Mouse (Mus musculus): Measurements from ENCODE around the gene Taf6l. TPM values are rescaled to one million over a fixed set of nuclear protein-coding genes. Genes with fewer than 3 reads are reported as not detected.

Gene Taf6l
- 4.2 and 8.6 TPM in 2 replicates for polyA plus RNA-seq (2012; ENCODE audit: insufficient read depth, insufficient read length, missing spikeins)

GRCm38 (mm10) chr19:8786008-8786781 lies at the start of gene Taf6l:
TSS of gene Taf6l (minus strand) at chr19:8786417.
- Histone ChIP-seq H3K27ac (replicated peaks; ENCODE audit: low read depth, low read length) (no peak within 1 kb of the TSS), H3K4me3 (ENCODE audit: insufficient read depth, low read depth, low read length) (peak within 1 kb of the TSS; percentile 74), H3K4me1 (ENCODE audit: control insufficient read depth, insufficient read depth, insufficient read length, low read length) (peaks cover 7% of the 10 kb centered on the region; the same call in 1 of the 2 replicates)

- H3K4me3 ChIP-seq (ENCODE audit: insufficient read depth, low read depth, low read length) = no peak overlapping the region
- no peaks in the 10 kb centered on the region for H3K4me1 ChIP-seq (ENCODE audit: control insufficient read depth, insufficient read depth, insufficient read length, low read length)
- peak overlapping the region; percentile 45; the same call in 1 of the 2 replicates for H3K27ac ChIP-seq (replicated peaks; ENCODE audit: low read depth, low read length)
Observed at GRCm38 (mm10) chr19:8832971-8833370, 46.8 kb upstream of the Taf6l start.

- H3K27ac ChIP-seq (replicated peaks; ENCODE audit: low read depth, low read length) = no peak overlapping the region
- no peaks in the 10 kb centered on the region for H3K4me1 ChIP-seq (ENCODE audit: control insufficient read depth, insufficient read depth, insufficient read length, low read length)
- no peak overlapping the region for H3K4me3 ChIP-seq (ENCODE audit: insufficient read depth, low read depth, low read length)
Observed at GRCm38 (mm10) chr19:8831262-8831661, 45.0 kb upstream of the Taf6l start.

GRCm38 (mm10) chr19:8830664-8831063 lies 44.4 kb upstream of the Taf6l start:
- Histone ChIP-seq H3K4me3 (ENCODE audit: insufficient read depth, low read depth, low read length) (no peak overlapping the region), H3K4me1 (ENCODE audit: control insufficient read depth, insufficient read depth, insufficient read length, low read length) (no peaks in the 10 kb centered on the region), H3K27ac (replicated peaks; ENCODE audit: low read depth, low read length) (no peak overlapping the region)

- H3K27ac ChIP-seq (replicated peaks; ENCODE audit: low read depth, low read length) = no peak within 1 kb of the TSS
- H3K4me1 ChIP-seq (ENCODE audit: control insufficient read depth, insufficient read depth, insufficient read length, low read length) = no peaks in the 10 kb centered on the region
- no peak within 1 kb of the TSS for H3K4me3 ChIP-seq (ENCODE audit: insufficient read depth, low read depth, low read length)
Observed at GRCm38 (mm10) chr19:8829660-8830059, 43.4 kb upstream of the Taf6l start, which contains the start of gene AC129217.1. TSS of gene AC129217.1 (plus strand) at chr19:8829773.

- Histone ChIP-seq H3K27ac (replicated peaks; ENCODE audit: low read depth, low read length) (no peak overlapping the region), H3K4me3 (ENCODE audit: insufficient read depth, low read depth, low read length) (peak overlapping the region; percentile 10)
Observed at GRCm38 (mm10) chr19:8822696-8823095, 36.5 kb upstream of the Taf6l start.

GRCm38 (mm10) chr19:8821146-8821545 lies 34.9 kb upstream of the Taf6l start:
- H3K4me1 ChIP-seq (ENCODE audit: control insufficient read depth, insufficient read depth, insufficient read length, low read length) = peaks cover 4% of the 10 kb centered on the region; the same call in 1 of the 2 replicates

More at GRCm38 (mm10) chr19:8822696-8823095, 36.5 kb upstream of the Taf6l start:
- H3K4me1 ChIP-seq (ENCODE audit: control insufficient read depth, insufficient read depth, insufficient read length, low read length) = peaks cover 4% of the 10 kb centered on the region; the same call in 1 of the 2 replicates

GRCm38 (mm10) chr19:8820424-8820956 lies 34.3 kb upstream of the Taf6l start:
- Histone ChIP-seq H3K27ac (replicated peaks; ENCODE audit: low read depth, low read length) (peak overlapping the region; percentile 97), H3K4me1 (ENCODE audit: control insufficient read depth, insufficient read depth, insufficient read length, low read length) (peaks cover 4% of the 10 kb centered on the region; the same call in 1 of the 2 replicates), H3K4me3 (ENCODE audit: insufficient read depth, low read depth, low read length) (peak overlapping the region; percentile 85)

More at GRCm38 (mm10) chr19:8821146-8821545, 34.9 kb upstream of the Taf6l start:
- Histone ChIP-seq H3K4me3 (ENCODE audit: insufficient read depth, low read depth, low read length) (peak overlapping the region; percentile 85), H3K27ac (replicated peaks; ENCODE audit: low read depth, low read length) (peak overlapping the region; percentile 97)

- Histone ChIP-seq H3K4me1 (ENCODE audit: control insufficient read depth, insufficient read depth, insufficient read length, low read length) (peaks cover 4% of the 10 kb centered on the region; the same call in 1 of the 2 replicates), H3K4me3 (ENCODE audit: insufficient read depth, low read depth, low read length) (peak within 1 kb of the TSS; percentile 85), H3K27ac (replicated peaks; ENCODE audit: low read depth, low read length) (peak within 1 kb of the TSS; percentile 97)
Observed at GRCm38 (mm10) chr19:8819596-8820423, 33.6 kb upstream of the Taf6l start, which contains the start of gene Hnrnpul2. TSS of gene Hnrnpul2 (plus strand) at chr19:8820010.

GRCm38 (mm10) chr19:8818801-8819595 lies 32.8 kb upstream of the Taf6l start, which contains the start of gene Ttc9c:
TSS of gene Ttc9c (minus strand) at chr19:8819333.
- H3K4me3 ChIP-seq (ENCODE audit: insufficient read depth, low read depth, low read length) = peak within 1 kb of the TSS; percentile 85

GRCm38 (mm10) chr19:8818301-8818798 lies 32.1 kb upstream of the Taf6l start:
- Histone ChIP-seq H3K4me1 (ENCODE audit: control insufficient read depth, insufficient read depth, insufficient read length, low read length) (peaks cover 4% of the 10 kb centered on the region; the same call in 1 of the 2 replicates), H3K27ac (replicated peaks; ENCODE audit: low read depth, low read length) (peak overlapping the region; percentile 96), H3K4me3 (ENCODE audit: insufficient read depth, low read depth, low read length) (peak overlapping the region; percentile 67)

More at GRCm38 (mm10) chr19:8818801-8819595, 32.8 kb upstream of the Taf6l start, which contains the start of gene Ttc9c:
- H3K4me1 ChIP-seq (ENCODE audit: control insufficient read depth, insufficient read depth, insufficient read length, low read length) = peaks cover 4% of the 10 kb centered on the region; the same call in 1 of the 2 replicates
- H3K27ac ChIP-seq (replicated peaks; ENCODE audit: low read depth, low read length) = peak within 1 kb of the TSS; percentile 97

- no peak overlapping the region for H3K4me3 ChIP-seq (ENCODE audit: insufficient read depth, low read depth, low read length)
- peaks cover 4% of the 10 kb centered on the region; the same call in 1 of the 2 replicates for H3K4me1 ChIP-seq (ENCODE audit: control insufficient read depth, insufficient read depth, insufficient read length, low read length)
- no peak overlapping the region for H3K27ac ChIP-seq (replicated peaks; ENCODE audit: low read depth, low read length)
Observed at GRCm38 (mm10) chr19:8817001-8817400, 30.8 kb upstream of the Taf6l start.

- Histone ChIP-seq H3K27ac (replicated peaks; ENCODE audit: low read depth, low read length) (no peak overlapping the region), H3K4me1 (ENCODE audit: control insufficient read depth, insufficient read depth, insufficient read length, low read length) (peaks cover 4% of the 10 kb centered on the region; the same call in 1 of the 2 replicates), H3K4me3 (ENCODE audit: insufficient read depth, low read depth, low read length) (no peak overlapping the region)
Observed at GRCm38 (mm10) chr19:8815812-8816211, 29.6 kb upstream of the Taf6l start.

GRCm38 (mm10) chr19:8806810-8807209 lies 20.6 kb upstream of the Taf6l start:
- no peak overlapping the region for H3K4me3 ChIP-seq (ENCODE audit: insufficient read depth, low read depth, low read length)
- H3K4me1 ChIP-seq (ENCODE audit: control insufficient read depth, insufficient read depth, insufficient read length, low read length) = 0 out of 2 replicates have a peak, but pooled peaks cover 7% of the 10 kb centered on the region
- peak overlapping the region; percentile 59; the same call in 1 of the 2 replicates for H3K27ac ChIP-seq (replicated peaks; ENCODE audit: low read depth, low read length)
